Mouse (Mus musculus) small intestine, adult 2 months (tissue): Measurements from ENCODE around the gene Slc13a1.

Experiments used
- CTCF ChIP-seq: fragments of 200-500 bp; IDR thresholded peaks from 2 replicates; pipeline ENCODE4 v1.5.1; 2012; ENCODE audit warnings: low read depth, mild to moderate bottlenecking, control low read depth, inconsistent platforms, low read length, moderate library complexity, mixed read lengths; ENCODE audit not compliant: insufficient replicate concordance, insufficient read length; ENCODE audit errors: extremely low read depth
- POLR2A ChIP-seq: fragments of 200-500 bp; IDR thresholded peaks from 2 replicates; pipeline ENCODE4 v1.6.1; 2012; ENCODE audit warnings: low read depth, mild to moderate bottlenecking, control low read depth, inconsistent platforms, low read length, moderate library complexity

- TF ChIP-seq POLR2A (no peak), CTCF (no peak)
Measured at GRCm38 (mm10) chr6:24059754-24060153, 108.1 kb downstream of the Slc13a1 start.
